Mouse (Mus musculus): ENCODE results near the gene Plekho1. TPM values are rescaled to one million over a fixed set of nuclear protein-coding genes. Genes with fewer than 3 reads are reported as not detected.

The Plekho1 gene
- polyA plus RNA-seq, 1 experiment from 2014 or later, result 9.4 TPM

- Histone ChIP-seq H3K9me3 (replicated peaks) (no peaks in the 10 kb centered on the region), H3K36me3 (peaks cover 11% of the 10 kb centered on the region), H3K27me3 (replicated peaks) (no peaks in the 10 kb centered on the region), H3K4me1 (no peaks in the 10 kb centered on the region), H3K9ac (no peak overlapping the region), H3K27ac (no peak overlapping the region), H3K4me2 (no peak overlapping the region), H3K4me3 (no peak overlapping the region)
- no peak for ATAC-seq
- 84% methylated on average over 11 of the region's 11 CpGs for WGBS (ENCODE audit: insufficient replicate concordance)
These were observed 34.0 kb upstream of the Plekho1 start for GRCm38 (mm10) chr3:96029766-96030165.

- no peak for ATAC-seq
- H3K27me3 ChIP-seq (replicated peaks), result no peaks in the 10 kb centered on the region
- H3K4me1 ChIP-seq, result no peaks in the 10 kb centered on the region
- H3K36me3 ChIP-seq, result peaks cover 11% of the 10 kb centered on the region
- H3K4me2 ChIP-seq, result no peak overlapping the region
- WGBS (ENCODE audit: insufficient replicate concordance), result 81% methylated on average over 3 of the region's 3 CpGs
- no peak overlapping the region for H3K9ac ChIP-seq
- no peak overlapping the region for H3K27ac ChIP-seq
- no peak overlapping the region for H3K4me3 ChIP-seq
- H3K9me3 ChIP-seq (replicated peaks), result no peaks in the 10 kb centered on the region
These were observed 33.5 kb upstream of the Plekho1 start for GRCm38 (mm10) chr3:96029336-96029735.

GRCm38 (mm10) chr3:96027875-96028274 lies 32.1 kb upstream of the Plekho1 start:
- H3K4me3 ChIP-seq, result no peak overlapping the region
- WGBS (ENCODE audit: insufficient replicate concordance), result 78% methylated on average over 1 of the region's 1 CpGs
- no peak overlapping the region for H3K27ac ChIP-seq
- no peak overlapping the region for H3K9ac ChIP-seq
- H3K9me3 ChIP-seq (replicated peaks), result no peaks in the 10 kb centered on the region
- ATAC-seq, result no peak
- H3K27me3 ChIP-seq (replicated peaks), result no peaks in the 10 kb centered on the region
- no peak overlapping the region for H3K4me2 ChIP-seq
- H3K36me3 ChIP-seq, result peaks cover 3% of the 10 kb centered on the region; the same call in 1 of the 2 replicates
- no peaks in the 10 kb centered on the region for H3K4me1 ChIP-seq

- Histone ChIP-seq H3K36me3 (peaks cover 3% of the 10 kb centered on the region; the same call in 1 of the 2 replicates), H3K27me3 (replicated peaks) (no peaks in the 10 kb centered on the region), H3K9me3 (replicated peaks) (no peaks in the 10 kb centered on the region), H3K4me2 (no peak overlapping the region), H3K4me3 (no peak overlapping the region), H3K4me1 (peaks cover under 1% of the 10 kb centered on the region; the same call in 1 of the 2 replicates), H3K27ac (no peak overlapping the region), H3K9ac (no peak overlapping the region)
- no peak for ATAC-seq
- 73% methylated on average over 1 of the region's 1 CpGs for WGBS (ENCODE audit: insufficient replicate concordance)
These were observed 31.3 kb upstream of the Plekho1 start for GRCm38 (mm10) chr3:96027145-96027544.

DNA sequence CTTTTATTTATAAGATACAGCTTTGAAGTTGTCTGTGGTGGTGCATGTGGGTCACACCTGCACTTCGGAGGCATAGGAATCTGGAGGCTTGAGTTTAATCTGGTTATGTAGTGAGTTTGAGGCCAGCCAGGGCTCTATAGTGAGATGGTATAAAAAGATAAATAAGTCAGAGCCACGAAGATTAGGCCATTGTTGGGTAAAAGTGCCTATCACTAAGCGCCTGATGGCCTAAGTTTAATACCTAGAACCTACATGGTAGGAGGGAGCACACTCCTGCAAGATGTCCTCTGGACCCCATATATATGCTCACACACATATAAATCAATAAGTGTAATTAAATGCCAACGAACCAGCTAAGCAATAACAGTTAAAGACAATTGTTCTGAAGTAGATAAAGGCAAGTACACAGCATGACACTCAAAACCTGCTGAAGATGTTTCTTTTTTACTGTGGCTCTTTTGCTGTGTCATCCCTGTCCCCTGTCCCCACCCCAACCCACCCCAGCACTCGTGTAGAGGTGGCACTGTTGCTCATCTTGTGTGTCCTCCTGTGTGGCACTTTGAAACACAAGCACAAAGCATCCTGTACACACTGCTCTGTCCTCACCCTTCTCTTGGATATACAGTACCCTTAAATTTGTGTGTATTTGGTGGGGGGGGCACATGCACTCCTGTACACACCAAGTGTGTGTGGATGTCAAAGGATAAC lies 25.8 kb upstream of the Plekho1 start:
- H3K9me3 ChIP-seq (replicated peaks), result no peaks in the 10 kb centered on the region
- peak; percentile 71 for ATAC-seq
- H3K27ac ChIP-seq, result 0 out of 2 replicates have a peak overlapping the region, but pooled peaks have one; percentile 11
- H3K4me2 ChIP-seq, result no peak overlapping the region
- 33% methylated on average over 5 of the region's 5 CpGs for WGBS (ENCODE audit: insufficient replicate concordance)
- H3K9ac ChIP-seq, result no peak overlapping the region
- no peak overlapping the region for H3K4me3 ChIP-seq
- peaks cover 25% of the 10 kb centered on the region for H3K4me1 ChIP-seq
- H3K36me3 ChIP-seq, result peaks cover 4% of the 10 kb centered on the region
- H3K27me3 ChIP-seq (replicated peaks), result no peaks in the 10 kb centered on the region

- Histone ChIP-seq H3K4me1 (peaks cover 31% of the 10 kb centered on the region), H3K36me3 (peaks cover 4% of the 10 kb centered on the region), H3K9me3 (replicated peaks) (no peaks in the 10 kb centered on the region), H3K27me3 (replicated peaks) (no peaks in the 10 kb centered on the region), H3K4me2 (no peak overlapping the region), H3K9ac (no peak overlapping the region), H3K4me3 (no peak overlapping the region), H3K27ac (no peak overlapping the region)
- 77% methylated on average over 1 of the region's 1 CpGs for WGBS (ENCODE audit: insufficient replicate concordance)
- ATAC-seq, result no peak
These were observed 24.9 kb upstream of the Plekho1 start for GRCm38 (mm10) chr3:96020735-96021134.

GRCm38 (mm10) chr3:96017461-96017860 lies 21.7 kb upstream of the Plekho1 start:
- H3K9ac ChIP-seq, result no peak overlapping the region
- H3K27me3 ChIP-seq (replicated peaks), result no peaks in the 10 kb centered on the region
- H3K36me3 ChIP-seq, result peaks cover 4% of the 10 kb centered on the region
- no peak overlapping the region for H3K27ac ChIP-seq
- no peak overlapping the region for H3K4me2 ChIP-seq
- H3K4me3 ChIP-seq, result no peak overlapping the region
- peaks cover 31% of the 10 kb centered on the region for H3K4me1 ChIP-seq
- WGBS (ENCODE audit: insufficient replicate concordance), result 52% methylated on average over 5 of the region's 5 CpGs
- ATAC-seq, result no peak
- no peaks in the 10 kb centered on the region for H3K9me3 ChIP-seq (replicated peaks)

- 81% methylated on average over 2 of the region's 2 CpGs for WGBS (ENCODE audit: insufficient replicate concordance)
These were observed 20.6 kb upstream of the Plekho1 start for GRCm38 (mm10) chr3:96016257-96016889.

DNA sequence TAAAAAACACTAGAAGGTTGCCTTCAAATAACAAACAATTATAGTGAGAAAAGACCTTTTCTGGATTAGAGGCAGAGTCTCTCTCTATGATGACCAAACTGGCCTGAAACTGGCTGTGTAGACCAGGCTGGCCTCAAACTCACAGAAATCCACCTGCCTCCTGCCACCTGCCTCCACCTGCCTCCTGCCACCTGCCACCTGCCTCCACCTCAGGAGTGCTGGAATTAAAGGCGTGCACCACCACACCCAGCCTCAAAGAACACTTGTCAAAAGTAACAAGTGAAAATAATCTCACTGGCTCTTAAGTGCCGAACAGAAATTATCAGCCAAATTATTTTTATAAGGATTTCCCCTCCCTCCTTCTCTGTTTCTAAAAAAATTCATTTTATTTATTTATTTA lies 19.9 kb upstream of the Plekho1 start:
- WGBS (ENCODE audit: insufficient replicate concordance), result 64% methylated on average over 2 of the region's 2 CpGs
- Histone ChIP-seq H3K9me3 (replicated peaks) (no peaks in the 10 kb centered on the region), H3K9ac (no peak overlapping the region), H3K4me2 (no peak overlapping the region), H3K27me3 (replicated peaks) (no peaks in the 10 kb centered on the region), H3K4me3 (no peak overlapping the region), H3K4me1 (peaks cover 16% of the 10 kb centered on the region), H3K27ac (no peak overlapping the region), H3K36me3 (peaks cover 4% of the 10 kb centered on the region)
- no peak for ATAC-seq

More at GRCm38 (mm10) chr3:96016257-96016889, 20.6 kb upstream of the Plekho1 start:
- Histone ChIP-seq H3K4me1 (peaks cover 23% of the 10 kb centered on the region), H3K9ac (no peak overlapping the region), H3K4me3 (no peak overlapping the region), H3K27me3 (replicated peaks) (no peaks in the 10 kb centered on the region), H3K36me3 (peaks cover 4% of the 10 kb centered on the region), H3K9me3 (replicated peaks) (no peaks in the 10 kb centered on the region), H3K4me2 (no peak overlapping the region), H3K27ac (no peak overlapping the region)
- peak; percentile 66; the same call in 1 of the 2 replicates for ATAC-seq

DNA sequence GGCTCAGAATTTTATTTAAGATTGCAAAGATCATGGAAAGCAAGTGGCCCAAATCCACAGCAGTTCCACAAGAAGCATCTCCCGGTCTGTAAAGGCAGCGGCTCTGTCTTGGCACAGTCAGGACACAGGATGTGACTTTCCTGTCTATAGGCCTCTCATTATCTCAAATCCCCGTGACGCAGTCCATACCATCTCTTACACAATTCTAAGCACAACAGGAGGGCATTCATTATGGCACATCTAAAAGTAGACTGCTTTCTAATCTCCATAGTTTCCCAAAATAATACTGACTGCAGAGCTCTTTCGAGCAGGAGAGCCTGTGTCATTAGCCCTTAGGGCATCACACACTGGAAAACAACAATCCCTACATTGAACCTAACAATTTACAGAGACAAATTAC lies 17.0 kb upstream of the Plekho1 start:
- H3K27ac ChIP-seq, result no peak overlapping the region
- peaks cover 16% of the 10 kb centered on the region for H3K4me1 ChIP-seq
- H3K4me2 ChIP-seq, result no peak overlapping the region
- ATAC-seq, result no peak
- no peaks in the 10 kb centered on the region for H3K9me3 ChIP-seq (replicated peaks)
- H3K9ac ChIP-seq, result no peak overlapping the region
- 68% methylated on average over 5 of the region's 5 CpGs for WGBS (ENCODE audit: insufficient replicate concordance)
- no peaks in the 10 kb centered on the region for H3K36me3 ChIP-seq
- no peak overlapping the region for H3K4me3 ChIP-seq
- no peaks in the 10 kb centered on the region for H3K27me3 ChIP-seq (replicated peaks)

DNA sequence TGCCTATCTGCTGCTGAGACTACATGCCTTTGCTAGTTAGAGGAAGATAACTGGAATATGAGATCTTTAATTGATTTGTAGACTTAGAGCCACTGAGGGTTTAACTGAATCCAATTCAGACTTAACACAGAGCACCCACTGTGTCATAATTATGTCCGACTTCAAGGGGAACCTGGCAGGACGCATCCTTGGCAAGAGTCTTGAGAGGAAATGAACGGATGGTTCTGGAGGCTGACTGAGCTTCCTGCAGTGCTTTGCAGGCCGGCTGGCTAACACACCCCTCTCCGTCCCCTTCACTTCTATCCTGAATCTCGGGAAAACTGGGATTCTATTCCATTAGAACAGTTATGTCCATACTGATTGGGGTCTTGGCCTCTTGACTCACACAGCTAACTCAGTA lies 12.7 kb upstream of the Plekho1 start:
- H3K4me1 ChIP-seq, result no peaks in the 10 kb centered on the region
- no peak overlapping the region for H3K27ac ChIP-seq
- WGBS (ENCODE audit: insufficient replicate concordance), result 69% methylated on average over 6 of the region's 6 CpGs
- H3K9me3 ChIP-seq (replicated peaks), result no peaks in the 10 kb centered on the region
- H3K27me3 ChIP-seq (replicated peaks), result no peaks in the 10 kb centered on the region
- no peak overlapping the region for H3K9ac ChIP-seq
- no peak overlapping the region for H3K4me2 ChIP-seq
- no peak overlapping the region for H3K4me3 ChIP-seq
- ATAC-seq, result no peak
- H3K36me3 ChIP-seq, result no peaks in the 10 kb centered on the region

GRCm38 (mm10) chr3:96001560-96001959 lies 5.8 kb upstream of the Plekho1 start:
- no peak overlapping the region for H3K27ac ChIP-seq
- H3K9me3 ChIP-seq (replicated peaks), result no peaks in the 10 kb centered on the region
- WGBS (ENCODE audit: insufficient replicate concordance), result 90% methylated on average over 1 of the region's 1 CpGs
- ATAC-seq, result no peak
- H3K9ac ChIP-seq, result no peak overlapping the region
- no peaks in the 10 kb centered on the region for H3K36me3 ChIP-seq
- H3K4me2 ChIP-seq, result no peak overlapping the region
- peaks cover 44% of the 10 kb centered on the region for H3K4me1 ChIP-seq
- no peak overlapping the region for H3K4me3 ChIP-seq
- peaks cover 14% of the 10 kb centered on the region for H3K27me3 ChIP-seq (replicated peaks)

Measured in liver, embryonic 12.5 days (tissue).